Comparison of ENCODE assay signal across 32 mouse cellular contexts in genomic region chr8:123793900-123794299, GRCm38 (mm10). TPM values are rescaled to one million over a fixed set of nuclear protein-coding genes. Genes with fewer than 3 reads are reported as not detected.
DNase-seq lines count a peak whose midpoint lies in the region; ATAC-seq lines count a peak whose summit lies in the region.
"Had no signal": no experiment of that assay in that cellular context is flagged by ENCODE, and none has a peak within 500 bp of the region (broad histone marks: within the 10 kb centered on the region; RNA-seq: fewer than 3 reads in every experiment).

No protein-coding gene starts in this region.

- H3K27ac ChIP-seq in intestine, embryonic 14.5 days (ENCODE audit: low read depth), result peak overlapping the region; percentile 27; the same call in 1 of the 2 replicates
- no peak overlapping the region for H3K27ac ChIP-seq in intestine, embryonic 15.5 days
- H3K27ac ChIP-seq in limb, embryonic 13.5 days, result no peak overlapping the region
- no peak overlapping the region for H3K27ac ChIP-seq in limb, embryonic 10.5 days
- H3K27ac ChIP-seq in stomach, embryonic 15.5 days, result peak overlapping the region; percentile 74
- H3K27ac ChIP-seq: embryonic facial prominence, embryonic 12.5 days; forebrain, embryonic 15.5 days; gastrocnemius, adult 2 months; hindbrain, embryonic 13.5 days; liver, embryonic 14.5 days; lung, embryonic 15.5 days; midbrain, embryonic 13.5 days had no signal

- H3K36me3 ChIP-seq in intestine, embryonic 14.5 days (ENCODE audit: control insufficient read depth, insufficient read depth, low read length), result no peaks in the 10 kb centered on the region
- no peaks in the 10 kb centered on the region for H3K36me3 ChIP-seq in intestine, embryonic 15.5 days
- no peaks in the 10 kb centered on the region for H3K36me3 ChIP-seq in limb, embryonic 13.5 days
- no peaks in the 10 kb centered on the region for H3K36me3 ChIP-seq in limb, embryonic 10.5 days
- no peaks in the 10 kb centered on the region for H3K36me3 ChIP-seq in stomach, embryonic 15.5 days
- H3K36me3 ChIP-seq: embryonic facial prominence, embryonic 12.5 days; forebrain, embryonic 15.5 days; hindbrain, embryonic 13.5 days; lung, embryonic 15.5 days; midbrain, embryonic 13.5 days had no signal

- ATAC-seq in intestine, embryonic 14.5 days (replicated peaks; ENCODE audit: low FRiP score, low TSS enrichment, low read depth), result no peak
- no peak for ATAC-seq in intestine, embryonic 15.5 days
- ATAC-seq in limb, embryonic 13.5 days (ENCODE audit: low FRiP score, low read depth), result no peak
- no peak for ATAC-seq in stomach, embryonic 15.5 days (ENCODE audit: insufficient read depth, low FRiP score, low read depth)
- ATAC-seq: activated CD4-positive, CD25-positive, alpha-beta regulatory T cell, adult 4 months; forebrain, embryonic 15.5 days; midbrain, embryonic 13.5 days had no signal

- H3K9ac ChIP-seq in intestine, embryonic 14.5 days (ENCODE audit: low read length), result no peak overlapping the region
- no peak overlapping the region for H3K9ac ChIP-seq in intestine, embryonic 15.5 days
- peak overlapping the region; percentile 13 for H3K9ac ChIP-seq in limb, embryonic 13.5 days
- H3K9ac ChIP-seq in stomach, embryonic 15.5 days, result no peak overlapping the region
- H3K9ac ChIP-seq: embryonic facial prominence, embryonic 12.5 days; forebrain, embryonic 15.5 days; hindbrain, embryonic 13.5 days; liver, embryonic 14.5 days; lung, embryonic 15.5 days; midbrain, embryonic 13.5 days had no signal

- peaks cover 14% of the 10 kb centered on the region for H3K4me1 ChIP-seq in intestine, embryonic 14.5 days (replicated peaks; ENCODE audit: control insufficient read depth, insufficient read depth, low read length)
- H3K4me1 ChIP-seq in intestine, embryonic 15.5 days (replicated peaks), result peaks cover 11% of the 10 kb centered on the region
- 0 out of 2 replicates have a peak, but pooled peaks cover 2% of the 10 kb centered on the region for H3K4me1 ChIP-seq in limb, embryonic 13.5 days
- H3K4me1 ChIP-seq in limb, embryonic 10.5 days, result peaks cover 19% of the 10 kb centered on the region
- H3K4me1 ChIP-seq in stomach, embryonic 15.5 days, result peaks cover 8% of the 10 kb centered on the region; the same call in 1 of the 2 replicates
- H3K4me1 ChIP-seq: forebrain, embryonic 15.5 days; lung, embryonic 15.5 days had no signal

- H3K4me2 ChIP-seq in intestine, embryonic 14.5 days (ENCODE audit: low read length), result peak overlapping the region; percentile 18; the same call in 1 of the 2 replicates
- H3K4me2 ChIP-seq in intestine, embryonic 15.5 days (replicated peaks), result no peak overlapping the region; the same call in 1 of the 2 replicates
- H3K4me2 ChIP-seq in limb, embryonic 13.5 days (replicated peaks), result no peak overlapping the region
- H3K4me2 ChIP-seq in stomach, embryonic 15.5 days, result no peak overlapping the region
- H3K4me2 ChIP-seq: embryonic facial prominence, embryonic 12.5 days; forebrain, embryonic 15.5 days; heart, embryonic 11.5 days; hindbrain, embryonic 13.5 days; lung, embryonic 15.5 days; midbrain, embryonic 13.5 days had no signal

- H3K9me3 ChIP-seq in intestine, embryonic 14.5 days (ENCODE audit: control insufficient read depth, low read length), result no peaks in the 10 kb centered on the region
- H3K9me3 ChIP-seq in intestine, embryonic 15.5 days, result no peaks in the 10 kb centered on the region
- H3K9me3 ChIP-seq in limb, embryonic 13.5 days, result no peaks in the 10 kb centered on the region
- H3K9me3 ChIP-seq in limb, embryonic 10.5 days (replicated peaks), result no peaks in the 10 kb centered on the region
- no peaks in the 10 kb centered on the region for H3K9me3 ChIP-seq in stomach, embryonic 15.5 days
- H3K9me3 ChIP-seq: embryonic facial prominence, embryonic 12.5 days; forebrain, embryonic 15.5 days; hindbrain, embryonic 13.5 days; lung, embryonic 15.5 days; midbrain, embryonic 13.5 days had no signal

- peak; percentile 64 to 75 for DNase-seq in adrenal gland, adult (ENCODE audit: inconsistent age in 2 of 2, low spot score in 1 of 2)
- DNase-seq in adrenal gland, adult 18-20 months (ENCODE audit: low spot score in 2 of 2), result no peak
- no peak for DNase-seq in intestine, embryonic 14.5 days (ENCODE audit: low spot score)
- DNase-seq in limb, embryonic 10.5 days (ENCODE audit: low spot score), result no peak
- no peak for DNase-seq in urinary bladder, postnatal 36 days (ENCODE audit: low spot score in 2 of 2)
- DNase-seq: cerebellum, adult 11-12 months; cerebellum, adult 9-11 months; embryo, embryonic 11 days; gastrocnemius, adult 2 months; gastrocnemius, postnatal 36 days; heart, adult 18-20 months; heart, postnatal 36 days; kidney, adult 2 months; kidney, postnatal 4 days; left cerebral cortex, postnatal 4 days; liver; lung, postnatal 4 days; right cerebral cortex, postnatal 25 days; thymus, postnatal 4 days had no signal

- 9% methylated on average over 10 of the region's 10 CpGs for WGBS in intestine, embryonic 14.5 days
- 13% methylated on average over 10 of the region's 10 CpGs for WGBS in intestine, embryonic 15.5 days
- 29% methylated on average over 10 of the region's 10 CpGs for WGBS in limb, embryonic 13.5 days
- WGBS in limb, embryonic 10.5 days, result 39% methylated on average over 10 of the region's 10 CpGs
- 13% methylated on average over 10 of the region's 10 CpGs for WGBS in stomach, embryonic 15.5 days

- H3K4me3 ChIP-seq in intestine, embryonic 14.5 days (ENCODE audit: low read depth, low read length), result no peak overlapping the region
- no peak overlapping the region for H3K4me3 ChIP-seq in intestine, embryonic 15.5 days (replicated peaks)
- no peak overlapping the region for H3K4me3 ChIP-seq in limb, embryonic 13.5 days
- H3K4me3 ChIP-seq in limb, embryonic 10.5 days, result no peak overlapping the region
- no peak overlapping the region for H3K4me3 ChIP-seq in stomach, embryonic 15.5 days (replicated peaks)
- H3K4me3 ChIP-seq: embryonic facial prominence, embryonic 12.5 days; forebrain, embryonic 15.5 days; gastrocnemius, adult 2 months; hindbrain, embryonic 13.5 days; lung, embryonic 15.5 days; midbrain, embryonic 13.5 days had no signal

- no peaks in the 10 kb centered on the region for H3K27me3 ChIP-seq in intestine, embryonic 14.5 days (replicated peaks; ENCODE audit: control insufficient read depth, insufficient read depth, low read length)
- no peaks in the 10 kb centered on the region for H3K27me3 ChIP-seq in intestine, embryonic 15.5 days (replicated peaks)
- H3K27me3 ChIP-seq in limb, embryonic 13.5 days, result 0 out of 2 replicates have a peak, but pooled peaks cover 4% of the 10 kb centered on the region
- peaks cover 8% of the 10 kb centered on the region; the same call in 1 of the 2 replicates for H3K27me3 ChIP-seq in limb, embryonic 10.5 days (ENCODE audit: low read depth, poor library complexity, severe bottlenecking)
- H3K27me3 ChIP-seq in stomach, embryonic 15.5 days (replicated peaks), result no peaks in the 10 kb centered on the region
- H3K27me3 ChIP-seq: CH12.LX; embryonic facial prominence, embryonic 12.5 days; forebrain, embryonic 15.5 days; midbrain, embryonic 13.5 days had no signal

RNA-seq across cellular contexts. Expression of gene Rab4a, which starts 11.9 kb away (rescaled TPM):
- 10 to 100 TPM; 25.5 to 25.9 TPM for total RNA-seq in adrenal gland, adult 18-20 months (2021)
- 51.9 and 52.0 TPM in 2 replicates for polyA plus RNA-seq in intestine, embryonic 14.5 days (2014; fragmentation: Nextera tagmentation; extraction: Ambion mirVana)
- polyA plus RNA-seq in intestine, embryonic 15.5 days (2015; fragmentation: Nextera tagmentation; extraction: Ambion mirVana), result 53.1 and 54.8 TPM in 2 replicates
- 47.5 and 49.9 TPM in 2 replicates for polyA plus RNA-seq in limb, embryonic 13.5 days (2015; fragmentation: Nextera tagmentation; extraction: Ambion mirVana)
- polyA plus RNA-seq in limb, embryonic 10.5 days (2016; fragmentation: Nextera tagmentation; extraction: Ambion mirVana), result 58.2 and 61.8 TPM in 2 replicates
- polyA plus RNA-seq in stomach, embryonic 15.5 days (2015; fragmentation: Nextera tagmentation; extraction: Ambion mirVana), result 46.7 and 49.1 TPM in 2 replicates
- total RNA-seq: CH12.LX; neutrophil, adult 5-6 weeks had no signal

Comparison
In these comparisons a context has a peak if more than half of its experiments do, and no peak if none do; other contexts are left out.
1. DNase-seq: peak in adrenal gland, adult (2 of 2); none in adrenal gland, adult 18-20 months (0 of 2), intestine, embryonic 14.5 days (single experiment), limb, embryonic 10.5 days (single experiment) and urinary bladder, postnatal 36 days (0 of 2).
2. H3K27ac ChIP-seq: peak in intestine, embryonic 14.5 days (single experiment) and stomach, embryonic 15.5 days (single experiment); none in intestine, embryonic 15.5 days (single experiment), limb, embryonic 13.5 days (single experiment) and limb, embryonic 10.5 days (single experiment).